Mouse (Mus musculus): ENCODE data around the gene Ankdd1a. TPM values are rescaled to one million over a fixed set of nuclear protein-coding genes. Genes with fewer than 3 reads are reported as not detected.
A peak's percentile ranks its signal among the peaks of the same experiment; 100 is the strongest.

The Ankdd1a gene
- polyA plus RNA-seq, 1 experiment from 2014 or later: not detected

DNA sequence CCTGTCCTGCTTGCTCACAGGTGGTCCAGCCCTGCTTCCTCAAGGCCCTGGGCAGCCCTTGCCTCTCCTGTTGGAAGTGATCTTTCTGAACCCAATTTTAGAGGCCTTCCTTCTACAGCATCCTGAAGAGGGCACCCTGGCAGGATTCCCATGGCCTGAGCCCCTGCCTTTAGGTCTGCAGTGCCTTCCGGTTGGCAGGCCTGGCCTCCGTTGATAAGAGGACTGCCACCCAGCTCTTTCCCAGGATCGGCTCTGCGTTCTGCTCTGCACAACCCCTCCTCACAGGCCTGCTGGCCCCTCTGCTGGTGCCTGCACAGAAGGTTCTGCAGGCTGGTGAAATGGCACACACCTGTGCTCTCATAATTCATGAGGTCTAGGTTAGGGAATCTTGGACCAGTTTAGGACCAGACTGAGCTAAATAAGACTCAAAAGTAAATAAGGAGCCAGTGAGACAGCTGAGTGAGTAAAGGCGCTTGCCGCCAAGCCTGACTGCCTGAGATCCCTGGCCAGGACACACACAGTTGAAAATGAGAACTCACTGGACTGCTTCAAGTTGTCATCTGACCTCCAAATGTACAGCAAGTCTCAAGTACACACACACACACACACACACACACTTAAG is 8.5 kb upstream of the Ankdd1a start:
- Histone ChIP-seq H3K9me3 (no peaks in the 10 kb centered on the region), H3K27me3 (replicated peaks) (no peaks in the 10 kb centered on the region), H3K9ac (peak overlapping the region; percentile 25; the same call in 1 of the 2 replicates), H3K4me3 (no peak overlapping the region), H3K36me3 (no peaks in the 10 kb centered on the region), H3K4me2 (no peak overlapping the region), H3K4me1 (peaks cover 17% of the 10 kb centered on the region), H3K27ac (replicated peaks) (peak overlapping the region; percentile 37; the same call in 1 of the 2 replicates)
- no peak for ATAC-seq (ENCODE audit: extremely low read depth, insufficient number of reproducible peaks, low FRiP score, low TSS enrichment)
- 39% methylated on average over 6 of the region's 6 CpGs for WGBS

DNA sequence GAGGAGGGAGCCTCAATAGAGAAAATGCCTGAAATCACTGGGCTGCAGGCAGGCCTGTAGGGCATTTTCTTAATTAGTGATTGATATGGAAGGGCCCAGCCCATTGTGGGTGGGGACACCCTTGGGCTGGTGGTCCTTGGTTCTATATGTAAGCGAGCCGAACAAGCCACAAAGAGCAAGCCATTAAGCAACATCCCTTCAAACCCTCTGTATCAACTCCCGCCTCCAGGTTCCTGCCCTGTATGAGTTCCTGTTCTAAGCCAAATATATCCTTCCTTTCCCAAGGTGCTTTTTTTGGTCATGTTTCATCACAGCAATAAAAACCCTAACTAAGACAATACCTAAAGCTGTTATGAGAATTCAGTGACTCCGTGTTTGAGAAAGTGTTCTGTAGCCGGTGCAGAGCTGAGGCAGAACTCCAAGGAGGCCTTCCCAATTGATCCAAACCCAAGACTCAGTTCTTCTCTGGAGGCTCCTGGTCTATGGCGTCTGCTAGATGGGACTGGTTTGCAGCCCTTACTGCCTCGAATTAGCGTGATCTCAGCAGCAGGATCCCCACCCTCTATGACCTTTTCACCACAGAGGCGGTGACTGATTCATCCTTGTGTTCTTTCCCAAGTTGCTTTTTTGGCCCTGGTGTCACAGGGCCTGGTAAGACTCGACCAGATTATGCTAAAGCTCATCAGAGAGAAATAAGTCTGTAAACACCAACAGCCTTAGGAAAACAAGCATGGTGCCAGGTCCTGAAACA is 5.6 kb upstream of the Ankdd1a start:
- H3K9ac ChIP-seq: no peak overlapping the region
- H3K4me3 ChIP-seq: no peak overlapping the region
- H3K27me3 ChIP-seq (replicated peaks): peaks cover 9% of the 10 kb centered on the region
- H3K36me3 ChIP-seq: no peaks in the 10 kb centered on the region
- H3K4me2 ChIP-seq: no peak overlapping the region
- H3K27ac ChIP-seq (replicated peaks): no peak overlapping the region
- H3K9me3 ChIP-seq: no peaks in the 10 kb centered on the region
- ATAC-seq (ENCODE audit: extremely low read depth, insufficient number of reproducible peaks, low FRiP score, low TSS enrichment): no peak
- 77% methylated on average over 10 of the region's 10 CpGs for WGBS
- H3K4me1 ChIP-seq: peaks cover 17% of the 10 kb centered on the region

- Histone ChIP-seq H3K36me3 (no peaks in the 10 kb centered on the region), H3K9ac (no peak overlapping the region), H3K4me2 (no peak overlapping the region; the same call in 1 of the 2 replicates), H3K9me3 (no peaks in the 10 kb centered on the region), H3K4me3 (no peak overlapping the region), H3K4me1 (peaks cover 23% of the 10 kb centered on the region), H3K27ac (replicated peaks) (no peak overlapping the region), H3K27me3 (replicated peaks) (peaks cover 19% of the 10 kb centered on the region)
- WGBS: 21% methylated on average over 14 of the region's 14 CpGs
- ATAC-seq (ENCODE audit: extremely low read depth, insufficient number of reproducible peaks, low FRiP score, low TSS enrichment): peak; percentile 63; the same call in 1 of the 2 replicates
Observed at GRCm38 (mm10) chr9:65523611-65524364, 3.8 kb upstream of the Ankdd1a start.

DNA sequence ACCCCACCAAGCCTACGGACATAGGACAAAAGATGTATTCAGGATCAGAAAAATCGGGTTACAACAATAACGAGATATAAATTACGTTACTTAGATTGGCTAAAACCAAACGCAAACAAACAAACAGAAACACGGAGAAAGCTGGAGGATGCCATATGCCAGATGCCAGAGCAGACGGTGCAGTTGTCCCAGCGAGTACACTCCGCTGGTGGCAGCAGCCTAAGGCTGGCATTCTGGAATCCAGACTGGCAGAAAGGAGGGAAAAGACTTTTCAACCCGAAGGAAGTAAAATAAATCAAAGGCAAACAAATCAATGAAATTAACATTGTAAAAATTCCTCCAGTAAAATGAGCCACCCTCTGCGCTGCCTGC is 498 bp upstream of the Ankdd1a start:
- Histone ChIP-seq H3K9me3 (no peaks in the 10 kb centered on the region), H3K9ac (peak overlapping the region; percentile 66), H3K36me3 (no peaks in the 10 kb centered on the region), H3K4me3 (peak overlapping the region; percentile 39), H3K4me1 (peaks cover 14% of the 10 kb centered on the region), H3K4me2 (peak overlapping the region; percentile 67), H3K27ac (replicated peaks) (no peak overlapping the region), H3K27me3 (replicated peaks) (peaks cover 27% of the 10 kb centered on the region)
- no peak for ATAC-seq (ENCODE audit: extremely low read depth, insufficient number of reproducible peaks, low FRiP score, low TSS enrichment)
- WGBS: 22% methylated on average over 11 of the region's 11 CpGs

- WGBS: 36% methylated on average over 3 of the region's 3 CpGs
- no peaks in the 10 kb centered on the region for H3K36me3 ChIP-seq
- no peak overlapping the region for H3K4me3 ChIP-seq
- no peak overlapping the region for H3K27ac ChIP-seq (replicated peaks)
- H3K4me1 ChIP-seq: peaks cover 2% of the 10 kb centered on the region
- H3K27me3 ChIP-seq (replicated peaks): peaks cover 21% of the 10 kb centered on the region
- no peak for ATAC-seq (ENCODE audit: extremely low read depth, insufficient number of reproducible peaks, low FRiP score, low TSS enrichment)
- no peak overlapping the region for H3K4me2 ChIP-seq
- H3K9ac ChIP-seq: no peak overlapping the region
- H3K9me3 ChIP-seq: no peaks in the 10 kb centered on the region
Observed at GRCm38 (mm10) chr9:65514851-65515261, 5.1 kb downstream of the Ankdd1a start.

- no peak overlapping the region for H3K4me2 ChIP-seq
Observed at GRCm38 (mm10) chr9:65514431-65514830, 5.6 kb downstream of the Ankdd1a start.

GRCm38 (mm10) chr9:65512520-65512919 is 7.5 kb downstream of the Ankdd1a start:
- Histone ChIP-seq H3K9me3 (no peaks in the 10 kb centered on the region), H3K27me3 (replicated peaks) (peaks cover 25% of the 10 kb centered on the region), H3K4me2 (no peak overlapping the region), H3K36me3 (no peaks in the 10 kb centered on the region), H3K27ac (replicated peaks) (no peak overlapping the region), H3K4me3 (no peak overlapping the region), H3K9ac (no peak overlapping the region), H3K4me1 (peaks cover 17% of the 10 kb centered on the region)
- no peak for ATAC-seq (ENCODE audit: extremely low read depth, insufficient number of reproducible peaks, low FRiP score, low TSS enrichment)
- WGBS: 80% methylated on average over 3 of the region's 3 CpGs

More at GRCm38 (mm10) chr9:65514431-65514830, 5.6 kb downstream of the Ankdd1a start:
- no peaks in the 10 kb centered on the region for H3K9me3 ChIP-seq
- H3K27me3 ChIP-seq (replicated peaks): peaks cover 24% of the 10 kb centered on the region
- no peaks in the 10 kb centered on the region for H3K36me3 ChIP-seq
- peaks cover 3% of the 10 kb centered on the region; the same call in 1 of the 2 replicates for H3K4me1 ChIP-seq
- H3K27ac ChIP-seq (replicated peaks): no peak overlapping the region
- no peak overlapping the region for H3K9ac ChIP-seq
- H3K4me3 ChIP-seq: no peak overlapping the region
- ATAC-seq (ENCODE audit: extremely low read depth, insufficient number of reproducible peaks, low FRiP score, low TSS enrichment): no peak
- 78% methylated on average over 8 of the region's 8 CpGs for WGBS

GRCm38 (mm10) chr9:65508449-65508848 is 11.5 kb downstream of the Ankdd1a start:
- no peak overlapping the region for H3K9ac ChIP-seq
- no peak overlapping the region for H3K27ac ChIP-seq (replicated peaks)
- whole genome bisulfite sequencing: 26% methylated on average over 7 of the region's 7 CpGs
- H3K36me3 ChIP-seq: no peaks in the 10 kb centered on the region
- peaks cover 17% of the 10 kb centered on the region for H3K4me1 ChIP-seq
- H3K4me3 ChIP-seq: no peak overlapping the region
- no peak for ATAC-seq (ENCODE audit: extremely low read depth, insufficient number of reproducible peaks, low FRiP score, low TSS enrichment)
- no peaks in the 10 kb centered on the region for H3K9me3 ChIP-seq
- H3K27me3 ChIP-seq (replicated peaks): peaks cover 17% of the 10 kb centered on the region
- H3K4me2 ChIP-seq: no peak overlapping the region

- Histone ChIP-seq H3K4me1 (peaks cover 3% of the 10 kb centered on the region), H3K9ac (no peak overlapping the region), H3K27me3 (replicated peaks) (peaks cover 4% of the 10 kb centered on the region; the same call in 1 of the 2 replicates), H3K9me3 (no peaks in the 10 kb centered on the region), H3K4me3 (no peak overlapping the region), H3K4me2 (no peak overlapping the region), H3K27ac (replicated peaks) (no peak overlapping the region), H3K36me3 (no peaks in the 10 kb centered on the region)
- 76% methylated on average over 21 of the region's 21 CpGs for WGBS
- ATAC-seq (ENCODE audit: extremely low read depth, insufficient number of reproducible peaks, low FRiP score, low TSS enrichment): no peak
Observed at GRCm38 (mm10) chr9:65502721-65503505, 17.1 kb downstream of the Ankdd1a start.

DNA sequence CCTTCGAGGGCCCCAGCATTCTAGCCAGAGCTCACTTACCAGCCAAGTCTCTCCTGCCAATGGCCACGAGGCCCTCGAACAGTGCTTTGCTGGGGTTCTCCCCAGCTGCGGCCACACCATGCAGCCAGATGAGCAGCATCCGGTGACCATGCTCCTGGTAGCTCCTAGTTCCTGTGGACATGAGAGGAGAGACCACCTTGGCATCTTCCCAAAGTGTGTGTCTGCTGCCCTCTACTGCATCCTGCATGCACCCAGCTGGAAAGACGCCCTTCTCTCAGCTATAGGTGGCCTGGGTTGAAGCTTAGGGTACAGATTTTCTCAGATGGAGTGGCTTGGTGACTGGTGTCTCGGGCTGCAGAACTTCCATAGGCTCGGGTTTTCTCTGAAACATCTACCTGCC is 17.8 kb downstream of the Ankdd1a start:
- Histone ChIP-seq H3K4me2 (no peak overlapping the region), H3K9ac (no peak overlapping the region), H3K4me3 (no peak overlapping the region), H3K27me3 (replicated peaks) (peaks cover 4% of the 10 kb centered on the region; the same call in 1 of the 2 replicates), H3K9me3 (no peaks in the 10 kb centered on the region), H3K27ac (replicated peaks) (no peak overlapping the region), H3K36me3 (no peaks in the 10 kb centered on the region), H3K4me1 (0 out of 2 replicates have a peak, but pooled peaks cover 2% of the 10 kb centered on the region)
- ATAC-seq (ENCODE audit: extremely low read depth, insufficient number of reproducible peaks, low FRiP score, low TSS enrichment): no peak
- 43% methylated on average over 8 of the region's 8 CpGs for WGBS

DNA sequence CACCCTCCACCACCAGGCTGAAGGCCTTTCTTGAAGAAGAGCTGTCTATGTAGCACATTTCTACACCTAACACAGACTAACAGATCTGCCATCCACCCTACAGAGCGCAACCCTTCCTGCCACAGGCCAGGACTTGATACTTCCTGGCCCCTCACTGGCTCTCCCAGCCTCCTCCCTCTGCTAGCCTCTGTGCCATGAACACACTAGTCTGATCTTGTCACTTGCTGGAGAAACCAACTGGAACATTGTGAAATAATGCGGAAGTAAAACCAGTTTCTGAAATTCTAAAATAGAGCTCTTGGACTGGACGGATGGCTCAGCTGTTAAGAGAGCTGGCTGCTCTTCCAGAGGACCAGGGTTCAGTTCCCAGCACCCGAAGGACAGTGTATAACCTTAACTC is 27.1 kb downstream of the Ankdd1a start:
- no peaks in the 10 kb centered on the region for H3K9me3 ChIP-seq
- no peaks in the 10 kb centered on the region for H3K27me3 ChIP-seq (replicated peaks)
- peaks cover 16% of the 10 kb centered on the region for H3K36me3 ChIP-seq
- WGBS: 91% methylated on average over 4 of the region's 4 CpGs
- H3K4me2 ChIP-seq: no peak overlapping the region
- ATAC-seq (ENCODE audit: extremely low read depth, insufficient number of reproducible peaks, low FRiP score, low TSS enrichment): no peak
- H3K27ac ChIP-seq (replicated peaks): no peak overlapping the region
- no peak overlapping the region for H3K9ac ChIP-seq
- no peaks in the 10 kb centered on the region for H3K4me1 ChIP-seq
- no peak overlapping the region for H3K4me3 ChIP-seq
